Mouse (Mus musculus): ENCODE measurements around the gene Mycl.

The Mycl gene

GRCm38 (mm10) chr4:122995404-122996220, at the start of gene Mycl:
Gene Mycl (plus strand): TSS chr4:122995652.
- DNase-seq (ENCODE audit: low read depth, low spot score): peak; percentile 67

- no peak for DNase-seq (ENCODE audit: low read depth, low spot score)
Measured at GRCm38 (mm10) chr4:122947223-122947622, 48.2 kb upstream of the Mycl start.

GRCm38 (mm10) chr4:122949096-122949495, 46.4 kb upstream of the Mycl start:
- DNase-seq (ENCODE audit: low read depth, low spot score): no peak

GRCm38 (mm10) chr4:122954680-122955411, 40.6 kb upstream of the Mycl start:
- DNase-seq (ENCODE audit: low read depth, low spot score): peak; percentile 14

- peak; percentile 13 for DNase-seq (ENCODE audit: low read depth, low spot score)
Measured at GRCm38 (mm10) chr4:122955412-122956136, 39.9 kb upstream of the Mycl start.

GRCm38 (mm10) chr4:122956301-122956700, 39.2 kb upstream of the Mycl start:
- DNase-seq (ENCODE audit: low read depth, low spot score): no peak

- DNase-seq (ENCODE audit: low read depth, low spot score): no peak
Measured at GRCm38 (mm10) chr4:122958491-122959031, 36.9 kb upstream of the Mycl start.

- no peak for DNase-seq (ENCODE audit: low read depth, low spot score)
Measured at GRCm38 (mm10) chr4:122959816-122960215, 35.6 kb upstream of the Mycl start.

GRCm38 (mm10) chr4:122960321-122961099, 34.9 kb upstream of the Mycl start:
- DNase-seq (ENCODE audit: low read depth, low spot score): no peak

GRCm38 (mm10) chr4:122961100-122961567, 34.3 kb upstream of the Mycl start, which contains the start of gene Mfsd2a:
Gene Mfsd2a (minus strand): TSS chr4:122961188.
- DNase-seq (ENCODE audit: low read depth, low spot score): no peak

GRCm38 (mm10) chr4:122961589-122961988, 33.9 kb upstream of the Mycl start:
- DNase-seq (ENCODE audit: low read depth, low spot score): no peak

- DNase-seq (ENCODE audit: low read depth, low spot score): no peak
Measured at GRCm38 (mm10) chr4:122962751-122963150, 32.7 kb upstream of the Mycl start.

GRCm38 (mm10) chr4:122968106-122968505, 27.3 kb upstream of the Mycl start:
- DNase-seq (ENCODE audit: low read depth, low spot score): no peak

GRCm38 (mm10) chr4:122971191-122971590, 24.3 kb upstream of the Mycl start:
- no peak for DNase-seq (ENCODE audit: low read depth, low spot score)

- no peak for DNase-seq (ENCODE audit: low read depth, low spot score)
Measured at GRCm38 (mm10) chr4:122971646-122972045, 23.8 kb upstream of the Mycl start.

GRCm38 (mm10) chr4:122972056-122972455, 23.4 kb upstream of the Mycl start:
- DNase-seq (ENCODE audit: low read depth, low spot score): no peak

GRCm38 (mm10) chr4:122974976-122975520, 20.4 kb upstream of the Mycl start:
- no peak for DNase-seq (ENCODE audit: low read depth, low spot score)

- DNase-seq (ENCODE audit: low read depth, low spot score): no peak
Measured at GRCm38 (mm10) chr4:122976885-122977284, 18.6 kb upstream of the Mycl start.

- DNase-seq (ENCODE audit: low read depth, low spot score): no peak
Measured at GRCm38 (mm10) chr4:122978850-122979249, 16.6 kb upstream of the Mycl start.

- no peak for DNase-seq (ENCODE audit: low read depth, low spot score)
Measured at GRCm38 (mm10) chr4:122979826-122980225, 15.6 kb upstream of the Mycl start.

GRCm38 (mm10) chr4:122980684-122981083, 14.8 kb upstream of the Mycl start:
- no peak for DNase-seq (ENCODE audit: low read depth, low spot score)

All from 3T3-L1 (cell line).